Mouse (Mus musculus): ENCODE data around the gene Tmem163. TPM values are rescaled to one million over a fixed set of nuclear protein-coding genes. Genes with fewer than 3 reads are reported as not detected.

Gene Tmem163
- polyA plus RNA-seq, 1 experiment from 2014 or later, result 0.62 TPM

DNA sequence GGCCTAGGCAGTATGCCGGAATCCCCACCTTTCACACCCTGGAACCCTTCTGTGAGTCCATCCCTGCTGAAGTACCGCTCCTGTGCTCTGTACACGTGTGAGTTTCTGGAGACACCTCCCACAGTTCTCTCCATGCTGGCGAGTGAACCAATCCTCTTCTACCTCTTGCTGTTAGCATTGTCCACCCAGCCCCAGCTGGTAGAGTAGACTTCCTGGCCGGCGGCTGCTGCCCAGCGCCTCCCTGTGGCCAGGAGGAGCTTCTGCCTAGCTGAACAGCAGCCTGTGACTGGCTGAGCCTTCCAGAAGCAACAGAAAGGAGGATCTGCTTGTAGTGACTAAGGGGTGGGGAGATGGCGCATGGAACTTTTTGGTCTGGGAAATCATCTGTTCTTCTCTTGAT lies 195.2 kb downstream of the Tmem163 start:
- ATAC-seq (ENCODE audit: low FRiP score, low TSS enrichment), result no peak
- Histone ChIP-seq H3K4me3 (ENCODE audit: low read length) (no peak overlapping the region), H3K27ac (ENCODE audit: low read depth, low read length) (no peak overlapping the region), H3K36me3 (ENCODE audit: control insufficient read depth, insufficient read depth, low read length) (peaks cover 5% of the 10 kb centered on the region; the same call in 1 of the 2 replicates), H3K9me3 (ENCODE audit: control insufficient read depth, low read length) (no peaks in the 10 kb centered on the region), H3K4me1 (ENCODE audit: control insufficient read depth, insufficient read depth, low read length) (no peaks in the 10 kb centered on the region), H3K4me2 (replicated peaks; ENCODE audit: low read depth, low read length) (no peak overlapping the region), H3K9ac (ENCODE audit: low read depth, low read length) (no peak overlapping the region), H3K27me3 (ENCODE audit: control insufficient read depth, insufficient read depth, low read length) (no peaks in the 10 kb centered on the region)
- WGBS, result 96% methylated on average over 8 of the region's 8 CpGs

DNA sequence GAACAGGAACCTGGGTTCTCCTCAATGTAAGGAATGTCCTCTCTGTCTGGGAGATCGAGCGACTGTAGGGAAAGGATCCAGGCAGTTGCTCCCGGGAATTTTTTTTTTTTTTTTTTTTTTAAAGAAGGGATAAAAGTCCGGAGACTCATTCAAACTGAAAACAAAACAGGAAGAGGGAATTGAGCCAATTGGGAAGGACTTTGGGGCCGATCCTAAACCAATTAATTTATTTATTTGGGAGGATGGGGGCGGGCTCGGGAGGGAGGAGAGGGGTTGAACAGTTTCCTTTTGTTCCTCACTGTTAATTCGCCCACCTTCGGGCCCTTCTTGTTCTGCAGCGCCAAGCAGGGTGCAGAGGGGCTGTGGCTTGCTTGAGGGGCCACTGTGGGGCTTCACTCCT lies 196.4 kb downstream of the Tmem163 start:
- H3K9me3 ChIP-seq (ENCODE audit: control insufficient read depth, low read length), result no peaks in the 10 kb centered on the region
- H3K27me3 ChIP-seq (ENCODE audit: control insufficient read depth, insufficient read depth, low read length), result no peaks in the 10 kb centered on the region
- WGBS, result 69% methylated on average over 10 of the region's 10 CpGs
- no peak overlapping the region for H3K27ac ChIP-seq (ENCODE audit: low read depth, low read length)
- H3K4me3 ChIP-seq (ENCODE audit: low read length), result no peak overlapping the region
- H3K9ac ChIP-seq (ENCODE audit: low read depth, low read length), result no peak overlapping the region
- no peaks in the 10 kb centered on the region for H3K4me1 ChIP-seq (ENCODE audit: control insufficient read depth, insufficient read depth, low read length)
- H3K4me2 ChIP-seq (replicated peaks; ENCODE audit: low read depth, low read length), result no peak overlapping the region
- no peak for ATAC-seq (ENCODE audit: low FRiP score, low TSS enrichment)
- peaks cover 5% of the 10 kb centered on the region; the same call in 1 of the 2 replicates for H3K36me3 ChIP-seq (ENCODE audit: control insufficient read depth, insufficient read depth, low read length)

DNA sequence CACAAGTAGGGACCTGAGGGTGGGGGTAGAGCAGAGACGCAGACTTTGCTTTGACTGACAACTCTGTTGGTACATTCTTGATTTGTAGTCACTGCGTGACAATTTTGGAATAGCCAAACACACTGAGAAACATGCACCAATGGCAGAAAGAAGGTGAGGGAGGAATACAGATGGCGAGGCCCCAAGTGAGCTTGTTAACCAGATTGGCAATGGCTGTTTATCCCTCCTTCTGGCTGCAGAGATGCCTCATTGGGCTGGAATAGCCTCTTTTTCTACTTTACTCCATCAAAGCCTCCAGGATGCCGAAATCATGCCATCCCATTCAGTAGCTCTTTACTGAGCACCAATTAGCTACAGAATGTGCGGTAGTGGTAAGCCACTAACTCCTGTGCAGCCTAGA lies 203.6 kb downstream of the Tmem163 start:
- Histone ChIP-seq H3K9ac (ENCODE audit: low read depth, low read length) (no peak overlapping the region), H3K27me3 (ENCODE audit: control insufficient read depth, insufficient read depth, low read length) (no peaks in the 10 kb centered on the region), H3K4me1 (ENCODE audit: control insufficient read depth, insufficient read depth, low read length) (no peaks in the 10 kb centered on the region), H3K36me3 (ENCODE audit: control insufficient read depth, insufficient read depth, low read length) (peaks cover 4% of the 10 kb centered on the region; the same call in 1 of the 2 replicates), H3K4me3 (ENCODE audit: low read length) (no peak overlapping the region), H3K9me3 (ENCODE audit: control insufficient read depth, low read length) (no peaks in the 10 kb centered on the region), H3K27ac (ENCODE audit: low read depth, low read length) (no peak overlapping the region), H3K4me2 (replicated peaks; ENCODE audit: low read depth, low read length) (no peak overlapping the region)
- ATAC-seq (ENCODE audit: low FRiP score, low TSS enrichment), result no peak
- WGBS, result 94% methylated on average over 5 of the region's 5 CpGs

DNA sequence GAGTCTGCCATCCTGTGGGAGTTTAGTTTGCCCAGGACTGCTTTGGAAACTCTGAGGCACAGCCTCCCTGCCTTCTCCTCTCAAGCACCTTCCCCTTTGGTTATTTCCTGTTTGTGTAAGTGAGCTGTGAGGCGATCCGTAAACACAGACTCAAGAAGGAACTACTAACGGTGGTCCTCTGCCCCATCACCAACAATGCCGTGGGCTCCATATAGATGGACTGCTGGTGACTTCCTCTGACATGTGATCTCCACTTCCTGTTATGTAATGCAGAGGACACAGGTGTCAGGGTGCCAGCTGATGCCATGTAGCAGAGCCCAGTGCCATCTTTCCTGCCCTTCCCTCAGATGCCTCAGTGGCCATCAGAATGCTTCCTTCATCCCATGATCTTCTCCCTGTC lies 209.2 kb downstream of the Tmem163 start:
- Histone ChIP-seq H3K4me3 (ENCODE audit: low read length) (no peak overlapping the region), H3K9ac (ENCODE audit: low read depth, low read length) (no peak overlapping the region), H3K9me3 (ENCODE audit: control insufficient read depth, low read length) (no peaks in the 10 kb centered on the region), H3K36me3 (ENCODE audit: control insufficient read depth, insufficient read depth, low read length) (peaks cover 2% of the 10 kb centered on the region; the same call in 1 of the 2 replicates), H3K4me2 (replicated peaks; ENCODE audit: low read depth, low read length) (no peak overlapping the region), H3K27ac (ENCODE audit: low read depth, low read length) (no peak overlapping the region), H3K4me1 (ENCODE audit: control insufficient read depth, insufficient read depth, low read length) (no peaks in the 10 kb centered on the region), H3K27me3 (ENCODE audit: control insufficient read depth, insufficient read depth, low read length) (no peaks in the 10 kb centered on the region)
- WGBS, result 79% methylated on average over 4 of the region's 4 CpGs
- no peak for ATAC-seq (ENCODE audit: low FRiP score, low TSS enrichment)

DNA sequence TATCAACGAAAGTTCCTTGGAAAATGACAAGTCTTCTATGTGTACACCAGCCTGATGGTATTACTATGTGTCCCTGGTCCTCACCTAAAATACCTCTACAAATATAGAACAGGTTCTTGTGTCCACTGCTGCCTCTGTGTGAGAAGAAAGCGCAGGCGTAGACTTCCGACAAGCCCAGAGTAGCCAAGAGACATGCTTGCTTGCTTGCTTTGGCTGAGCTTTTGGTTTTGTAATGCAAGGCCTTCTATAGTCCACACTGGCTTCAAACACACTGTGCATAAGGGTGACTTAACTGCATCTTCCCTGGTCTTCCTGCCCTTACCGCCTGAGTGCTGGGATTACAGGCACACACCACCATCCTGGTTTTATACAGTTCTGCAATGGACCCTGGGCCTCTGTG lies 212.1 kb downstream of the Tmem163 start:
- WGBS, result 93% methylated on average over 5 of the region's 5 CpGs
- ATAC-seq (ENCODE audit: low FRiP score, low TSS enrichment), result no peak
- H3K4me1 ChIP-seq (ENCODE audit: control insufficient read depth, insufficient read depth, low read length), result peaks cover 12% of the 10 kb centered on the region
- H3K9me3 ChIP-seq (ENCODE audit: control insufficient read depth, low read length), result no peaks in the 10 kb centered on the region
- H3K36me3 ChIP-seq (ENCODE audit: control insufficient read depth, insufficient read depth, low read length), result peaks cover 2% of the 10 kb centered on the region; the same call in 1 of the 2 replicates
- no peak overlapping the region for H3K4me2 ChIP-seq (replicated peaks; ENCODE audit: low read depth, low read length)
- no peak overlapping the region for H3K27ac ChIP-seq (ENCODE audit: low read depth, low read length)
- H3K27me3 ChIP-seq (ENCODE audit: control insufficient read depth, insufficient read depth, low read length), result no peaks in the 10 kb centered on the region
- H3K4me3 ChIP-seq (ENCODE audit: low read length), result no peak overlapping the region
- H3K9ac ChIP-seq (ENCODE audit: low read depth, low read length), result no peak overlapping the region

DNA sequence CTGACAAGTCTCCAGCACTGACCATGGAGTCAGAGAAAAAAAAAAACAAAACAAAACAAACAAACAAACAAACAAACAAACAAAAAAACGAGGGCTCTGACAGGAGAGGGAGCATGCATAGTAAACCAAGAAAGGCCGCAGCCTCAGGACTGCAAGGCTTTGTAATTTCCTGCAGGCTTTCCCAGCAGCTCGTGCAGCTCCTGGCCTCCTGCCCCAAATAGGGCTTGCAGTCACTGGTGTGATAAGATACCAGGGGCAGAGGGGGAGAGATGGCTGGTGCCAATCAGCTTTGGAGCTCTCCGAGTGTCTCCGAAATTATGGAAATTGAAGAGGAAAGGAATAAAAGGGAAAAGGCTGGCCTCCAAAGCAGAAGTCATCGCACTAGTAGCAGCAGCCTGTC lies 214.1 kb downstream of the Tmem163 start:
- H3K27ac ChIP-seq (ENCODE audit: low read depth, low read length), result no peak overlapping the region
- no peak overlapping the region for H3K4me3 ChIP-seq (ENCODE audit: low read length)
- ATAC-seq (ENCODE audit: low FRiP score, low TSS enrichment), result no peak
- no peak overlapping the region for H3K4me2 ChIP-seq (replicated peaks; ENCODE audit: low read depth, low read length)
- no peaks in the 10 kb centered on the region for H3K27me3 ChIP-seq (ENCODE audit: control insufficient read depth, insufficient read depth, low read length)
- H3K36me3 ChIP-seq (ENCODE audit: control insufficient read depth, insufficient read depth, low read length), result peaks cover 2% of the 10 kb centered on the region; the same call in 1 of the 2 replicates
- H3K9me3 ChIP-seq (ENCODE audit: control insufficient read depth, low read length), result no peaks in the 10 kb centered on the region
- WGBS, result 50% methylated on average over 6 of the region's 6 CpGs
- H3K9ac ChIP-seq (ENCODE audit: low read depth, low read length), result no peak overlapping the region
- peaks cover 22% of the 10 kb centered on the region for H3K4me1 ChIP-seq (ENCODE audit: control insufficient read depth, insufficient read depth, low read length)

DNA sequence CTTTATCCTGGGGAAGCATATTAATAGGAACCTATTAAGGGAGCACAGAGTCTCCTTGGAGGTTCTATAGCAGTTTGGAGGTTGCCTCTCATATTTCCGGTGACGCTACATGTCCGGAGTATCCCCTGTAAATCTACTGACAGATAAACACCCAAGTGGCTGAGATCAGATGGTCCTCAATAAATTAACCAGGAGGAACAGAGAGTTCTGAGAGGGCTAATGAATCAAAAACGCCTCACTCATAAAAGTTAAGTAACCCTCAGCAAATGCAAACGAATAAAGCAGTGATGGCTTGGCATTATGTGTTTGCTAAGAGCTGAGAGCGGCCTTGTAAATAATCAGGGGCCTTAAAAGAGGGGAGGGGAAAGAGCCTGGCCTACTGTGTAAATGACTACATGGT lies 215.3 kb downstream of the Tmem163 start:
- WGBS, result 24% methylated on average over 6 of the region's 6 CpGs
- no peaks in the 10 kb centered on the region for H3K27me3 ChIP-seq (ENCODE audit: control insufficient read depth, insufficient read depth, low read length)
- no peak overlapping the region for H3K4me2 ChIP-seq (replicated peaks; ENCODE audit: low read depth, low read length)
- H3K4me1 ChIP-seq (ENCODE audit: control insufficient read depth, insufficient read depth, low read length), result peaks cover 22% of the 10 kb centered on the region
- ATAC-seq (ENCODE audit: low FRiP score, low TSS enrichment), result peak; percentile 59; the same call in 1 of the 2 replicates
- no peak overlapping the region for H3K9ac ChIP-seq (ENCODE audit: low read depth, low read length)
- no peaks in the 10 kb centered on the region for H3K36me3 ChIP-seq (ENCODE audit: control insufficient read depth, insufficient read depth, low read length)
- no peak overlapping the region for H3K27ac ChIP-seq (ENCODE audit: low read depth, low read length)
- no peaks in the 10 kb centered on the region for H3K9me3 ChIP-seq (ENCODE audit: control insufficient read depth, low read length)
- H3K4me3 ChIP-seq (ENCODE audit: low read length), result no peak overlapping the region

DNA sequence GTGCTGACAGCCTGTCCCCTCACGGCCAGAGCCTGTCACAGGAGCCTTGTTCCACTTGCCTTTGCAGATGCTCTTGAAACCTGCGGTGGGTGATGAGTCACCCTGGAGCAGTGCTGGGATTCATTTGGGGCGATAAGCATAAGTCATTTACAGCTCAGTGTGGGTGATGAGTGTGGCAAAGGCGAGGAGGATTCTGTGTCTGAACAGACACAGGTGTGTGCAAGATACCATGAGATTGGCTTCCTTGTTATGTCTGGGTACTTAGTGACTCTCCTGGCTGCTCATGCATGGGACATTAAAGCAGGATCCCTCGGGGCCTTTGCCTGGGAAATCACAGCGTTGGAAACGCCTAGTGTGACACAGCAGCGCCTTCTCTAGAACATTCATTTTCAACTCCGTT lies 218.3 kb downstream of the Tmem163 start:
- Histone ChIP-seq H3K27me3 (ENCODE audit: control insufficient read depth, insufficient read depth, low read length) (no peaks in the 10 kb centered on the region), H3K4me3 (ENCODE audit: low read length) (no peak overlapping the region), H3K4me2 (replicated peaks; ENCODE audit: low read depth, low read length) (no peak overlapping the region), H3K27ac (ENCODE audit: low read depth, low read length) (no peak overlapping the region), H3K9ac (ENCODE audit: low read depth, low read length) (no peak overlapping the region), H3K9me3 (ENCODE audit: control insufficient read depth, low read length) (no peaks in the 10 kb centered on the region), H3K36me3 (ENCODE audit: control insufficient read depth, insufficient read depth, low read length) (no peaks in the 10 kb centered on the region), H3K4me1 (ENCODE audit: control insufficient read depth, insufficient read depth, low read length) (peaks cover 24% of the 10 kb centered on the region)
- peak; percentile 44; the same call in 1 of the 2 replicates for ATAC-seq (ENCODE audit: low FRiP score, low TSS enrichment)
- WGBS, result 35% methylated on average over 9 of the region's 9 CpGs

DNA sequence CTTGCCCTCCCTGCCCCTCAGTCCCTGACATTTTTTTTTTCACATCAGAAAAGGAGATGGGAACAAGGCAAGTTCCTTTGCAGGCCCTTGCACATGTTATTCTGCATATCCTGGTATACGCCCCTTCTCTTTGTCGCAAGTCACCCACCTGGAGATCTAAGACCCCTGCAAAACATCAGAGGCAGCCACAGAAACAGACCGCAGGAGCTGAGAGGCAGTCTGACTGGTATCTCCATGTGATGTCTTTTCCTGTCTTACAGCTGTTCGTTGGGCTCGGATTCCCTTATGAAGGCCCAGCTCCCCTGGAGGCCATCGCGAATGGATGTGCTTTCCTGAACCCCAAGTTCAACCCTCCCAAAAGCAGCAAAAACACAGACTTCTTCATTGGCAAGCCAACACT lies 219.8 kb downstream of the Tmem163 start:
- Histone ChIP-seq H3K4me1 (ENCODE audit: control insufficient read depth, insufficient read depth, low read length) (peaks cover 22% of the 10 kb centered on the region), H3K4me2 (replicated peaks; ENCODE audit: low read depth, low read length) (no peak overlapping the region), H3K4me3 (ENCODE audit: low read length) (no peak overlapping the region), H3K9me3 (ENCODE audit: control insufficient read depth, low read length) (no peaks in the 10 kb centered on the region), H3K27ac (ENCODE audit: low read depth, low read length) (no peak overlapping the region), H3K9ac (ENCODE audit: low read depth, low read length) (no peak overlapping the region), H3K27me3 (ENCODE audit: control insufficient read depth, insufficient read depth, low read length) (no peaks in the 10 kb centered on the region), H3K36me3 (ENCODE audit: control insufficient read depth, insufficient read depth, low read length) (no peaks in the 10 kb centered on the region)
- 47% methylated on average over 7 of the region's 7 CpGs for WGBS
- no peak for ATAC-seq (ENCODE audit: low FRiP score, low TSS enrichment)

Measured in kidney, embryonic 14.5 days (tissue).